Mouse (Mus musculus): ENCODE results near the gene Ubl7.
"Not testable (repeated sequence)": the region's sequence is repeated elsewhere in the genome, so short reads cannot be mapped to it uniquely, and the experiment has no call there.

Gene Ubl7

DNA sequence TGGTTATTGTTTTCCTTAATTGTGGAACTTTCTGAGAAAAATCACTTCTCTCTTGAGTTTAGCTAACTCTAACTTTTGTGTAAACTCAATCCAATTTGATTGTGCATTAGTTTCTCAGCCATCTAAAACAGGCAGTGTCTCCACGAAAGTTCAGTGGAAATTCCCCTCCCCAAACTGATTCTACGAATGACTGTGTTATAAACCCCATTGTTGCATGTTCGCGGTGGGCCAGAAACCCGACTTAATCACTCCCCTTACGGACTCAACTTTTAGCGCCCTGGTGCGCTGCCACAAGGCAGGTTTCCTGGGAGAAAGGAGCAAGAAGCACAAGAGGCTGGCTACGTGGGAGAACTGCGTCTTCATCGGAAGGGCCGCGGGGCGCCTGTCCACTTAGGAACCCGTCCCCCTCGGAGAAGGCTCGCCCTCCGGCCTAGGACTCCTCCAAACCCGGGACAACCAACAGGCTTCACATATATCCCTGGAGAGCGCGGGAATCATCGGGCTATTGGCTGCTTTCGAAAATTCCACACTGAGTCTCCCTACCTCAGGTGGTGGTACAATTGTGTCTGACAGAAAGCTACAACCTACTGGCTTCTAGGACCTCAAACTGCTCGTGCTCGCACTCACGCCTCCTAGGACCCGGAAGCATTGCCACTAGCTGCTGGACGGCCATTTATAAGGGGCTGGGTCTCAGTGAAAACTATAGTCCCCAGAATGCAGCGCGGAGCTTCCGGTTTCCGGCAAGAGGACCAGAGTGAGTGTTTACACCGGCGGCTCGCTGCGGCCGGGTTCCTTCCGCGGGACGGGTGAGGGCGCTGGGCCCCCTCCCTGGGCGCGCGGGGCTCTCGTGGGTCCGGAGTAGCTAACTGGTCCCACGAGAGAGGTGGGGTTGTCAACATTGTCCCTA lies at the start of gene Ubl7:
Ubl7 (plus strand) TSS at position 726 of the 907 bp plus-strand sequence.
- DNase-seq (ENCODE audit: low spot score in 2 of 2) = peak; percentile 85 to 92

- no peak for DNase-seq (ENCODE audit: low spot score in 2 of 2)
Measured at GRCm38 (mm10) chr9:57861951-57862471, 48.8 kb upstream of the Ubl7 start.

GRCm38 (mm10) chr9:57864336-57864735 lies 46.4 kb upstream of the Ubl7 start:
- DNase-seq (ENCODE audit: low spot score in 2 of 2) = no peak

- no peak for DNase-seq (ENCODE audit: low spot score in 2 of 2)
Measured at GRCm38 (mm10) chr9:57866530-57866929, 44.2 kb upstream of the Ubl7 start.

DNA sequence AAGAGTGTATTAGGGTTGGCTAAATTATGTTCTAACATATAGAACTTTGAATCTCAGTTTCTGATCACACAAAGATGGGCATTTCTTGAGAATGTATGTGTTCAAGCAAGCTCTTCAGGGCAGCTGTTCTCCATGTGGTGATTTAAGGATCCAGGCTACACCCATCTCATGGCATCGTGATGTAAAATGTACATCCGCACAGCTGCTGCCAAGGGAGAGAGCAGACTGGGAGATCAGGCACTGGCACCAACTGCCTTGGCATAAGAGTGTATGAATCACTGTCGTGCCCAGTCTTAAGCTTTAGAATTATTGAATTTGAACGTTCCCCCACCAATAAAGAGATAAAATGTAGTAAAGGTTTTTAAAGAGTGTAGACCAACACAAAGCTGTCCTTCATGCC lies 43.5 kb upstream of the Ubl7 start:
- no peak for DNase-seq (ENCODE audit: low spot score in 2 of 2)

GRCm38 (mm10) chr9:57867880-57868279 lies 42.9 kb upstream of the Ubl7 start:
- no peak for DNase-seq (ENCODE audit: low spot score in 2 of 2)

DNA sequence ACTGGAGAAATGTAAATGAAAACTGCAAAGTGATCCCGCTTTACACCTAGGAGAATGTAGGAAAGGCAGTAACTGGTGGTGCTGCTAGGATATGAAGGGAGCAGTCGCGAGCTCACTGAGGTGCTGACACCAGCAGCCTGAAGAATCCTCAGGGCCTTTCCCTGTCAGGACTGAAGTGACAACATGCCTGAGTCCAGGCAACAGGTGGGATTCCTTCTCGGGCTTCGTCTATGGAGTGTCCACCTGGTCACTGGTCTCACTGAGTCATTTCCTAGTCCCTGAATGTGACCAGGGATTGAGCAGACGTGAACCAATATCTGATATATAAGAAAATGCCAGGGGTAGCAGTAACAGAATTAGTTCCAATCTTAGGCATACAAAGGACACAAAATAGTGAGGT lies 42.0 kb upstream of the Ubl7 start:
- no peak for DNase-seq (ENCODE audit: low spot score in 2 of 2)

- no peak for DNase-seq (ENCODE audit: low spot score in 2 of 2)
Measured at GRCm38 (mm10) chr9:57870273-57870816, 40.4 kb upstream of the Ubl7 start.

DNA sequence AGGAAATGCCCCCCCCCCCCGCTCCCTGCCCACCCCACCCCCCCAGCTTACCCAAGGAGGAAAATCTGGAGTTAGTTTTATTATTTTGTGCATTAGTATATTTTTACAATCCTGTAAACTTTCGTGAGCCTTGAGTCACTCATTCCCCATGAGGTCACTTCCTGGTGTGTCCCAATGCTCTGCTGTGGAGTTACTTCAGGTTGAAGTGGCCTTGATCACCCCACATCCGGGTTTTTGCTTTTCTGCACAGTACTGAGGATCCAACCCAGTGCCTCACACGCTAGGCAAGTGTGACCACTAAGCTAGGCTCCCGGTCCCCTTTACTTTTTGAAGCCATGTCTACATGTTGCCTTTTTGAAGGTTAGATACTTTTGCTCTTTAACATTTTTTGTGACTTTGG lies 36.6 kb upstream of the Ubl7 start:
- DNase-seq (ENCODE audit: low spot score in 2 of 2) = no peak

DNA sequence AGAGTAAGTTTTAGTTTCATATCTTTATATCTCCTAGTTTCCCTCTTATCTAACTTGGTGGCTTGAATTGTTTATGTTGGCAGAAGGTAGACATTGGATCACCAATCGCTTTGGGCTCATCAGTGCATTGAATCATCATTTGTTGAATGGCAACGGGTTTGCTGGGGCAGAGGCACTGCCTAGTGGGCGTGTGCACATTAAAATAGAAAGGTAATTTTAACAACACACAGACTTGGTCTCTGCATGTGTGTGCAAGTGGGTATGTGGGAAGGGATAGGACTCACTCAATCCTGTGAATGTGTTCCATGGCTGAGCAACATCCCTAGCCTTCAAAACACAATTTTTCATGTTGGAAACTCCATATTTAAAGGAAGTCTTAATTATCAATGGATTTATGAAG lies 35.8 kb upstream of the Ubl7 start:
- DNase-seq (ENCODE audit: low spot score in 2 of 2) = no peak

DNA sequence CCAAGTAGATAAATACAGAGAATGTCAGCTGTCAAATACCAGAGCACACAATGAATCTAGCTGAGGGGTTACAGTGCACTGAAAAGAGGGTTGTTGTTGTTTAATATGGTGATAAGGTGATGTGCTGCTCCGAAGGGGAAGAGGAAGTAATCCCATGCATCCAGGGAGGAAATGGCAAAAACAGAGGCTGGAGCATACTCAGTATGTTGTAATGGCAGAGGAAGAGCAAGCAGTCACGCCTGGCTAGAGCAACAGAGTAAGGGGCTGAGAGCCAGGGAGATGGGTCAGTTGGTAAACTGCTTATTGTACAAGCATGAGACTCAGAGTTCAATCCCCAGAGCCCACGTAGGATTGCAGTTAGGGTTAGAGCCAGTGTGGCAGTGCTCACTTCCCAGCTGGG lies 31.6 kb upstream of the Ubl7 start:
- DNase-seq (ENCODE audit: low spot score in 2 of 2) = no peak

DNA sequence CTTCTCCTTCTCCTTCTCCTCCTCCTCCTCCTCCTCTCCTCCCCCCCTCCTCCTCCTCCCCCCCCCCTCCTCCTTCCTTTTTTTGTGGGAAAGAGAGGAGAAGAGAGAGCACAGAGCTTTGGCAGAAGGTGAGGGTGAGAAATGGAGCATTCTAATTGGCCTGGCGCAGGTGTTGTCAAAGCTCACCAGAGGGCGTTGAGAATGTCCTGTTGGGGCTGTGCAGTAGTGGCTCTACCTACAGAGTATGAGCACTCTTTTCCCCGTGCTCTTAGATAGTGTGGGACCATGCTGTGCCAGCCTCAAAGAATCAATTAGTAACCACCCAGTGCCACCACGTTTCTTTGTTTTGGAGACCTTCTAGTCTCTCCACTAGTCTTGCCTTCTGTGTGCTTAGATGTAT lies 30.5 kb upstream of the Ubl7 start:
- no peak for DNase-seq (ENCODE audit: low spot score in 2 of 2)

- not testable (repeated sequence) for DNase-seq (ENCODE audit: low spot score in 2 of 2)
Measured at GRCm38 (mm10) chr9:57881781-57882180, 29.0 kb upstream of the Ubl7 start.

GRCm38 (mm10) chr9:57883413-57883812 lies 27.4 kb upstream of the Ubl7 start:
- no peak for DNase-seq (ENCODE audit: low spot score in 2 of 2)

GRCm38 (mm10) chr9:57888119-57888518 lies 22.7 kb upstream of the Ubl7 start:
- no peak for DNase-seq (ENCODE audit: low spot score in 2 of 2)

DNA sequence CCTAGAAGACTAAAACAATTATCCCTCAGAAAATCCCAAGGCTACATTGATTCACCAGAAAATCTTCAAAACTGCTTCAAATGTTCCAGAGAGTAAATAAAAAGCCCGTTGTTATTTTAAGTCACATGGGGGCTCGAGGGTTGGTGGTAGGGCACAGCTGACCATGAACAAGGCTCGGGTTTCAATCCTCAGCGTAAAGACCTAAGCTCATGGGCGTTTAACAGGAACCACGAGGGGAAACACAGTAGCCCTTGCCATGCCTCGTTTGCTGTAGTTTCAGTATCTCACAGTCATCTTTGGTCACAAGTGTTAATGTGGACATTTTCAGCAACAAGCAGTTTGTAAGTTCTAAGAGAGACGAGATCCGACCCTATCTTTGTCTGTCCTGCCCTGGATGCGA lies 10.3 kb upstream of the Ubl7 start:
- no peak for DNase-seq (ENCODE audit: low spot score in 2 of 2)

DNA sequence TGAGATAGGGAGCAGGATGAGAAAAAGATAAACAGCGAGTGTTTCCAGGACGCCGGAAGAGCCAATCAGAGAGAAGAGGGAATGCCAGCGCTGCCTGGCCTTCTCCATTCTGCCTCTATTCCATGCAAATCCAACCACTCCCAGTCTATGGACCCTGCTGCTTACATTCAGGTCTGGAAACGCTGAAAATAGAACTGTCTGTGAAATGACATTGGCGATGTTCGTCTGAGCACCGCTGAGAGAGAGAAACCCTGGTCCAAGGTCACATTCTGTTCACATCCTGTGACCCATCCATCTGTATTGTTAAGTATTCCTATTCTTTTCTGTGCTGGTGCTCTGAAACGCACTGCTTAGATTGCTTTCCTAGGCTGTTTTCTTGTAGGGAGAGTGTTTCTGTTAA lies 9.6 kb upstream of the Ubl7 start:
- DNase-seq (ENCODE audit: low spot score in 2 of 2) = no peak

DNA sequence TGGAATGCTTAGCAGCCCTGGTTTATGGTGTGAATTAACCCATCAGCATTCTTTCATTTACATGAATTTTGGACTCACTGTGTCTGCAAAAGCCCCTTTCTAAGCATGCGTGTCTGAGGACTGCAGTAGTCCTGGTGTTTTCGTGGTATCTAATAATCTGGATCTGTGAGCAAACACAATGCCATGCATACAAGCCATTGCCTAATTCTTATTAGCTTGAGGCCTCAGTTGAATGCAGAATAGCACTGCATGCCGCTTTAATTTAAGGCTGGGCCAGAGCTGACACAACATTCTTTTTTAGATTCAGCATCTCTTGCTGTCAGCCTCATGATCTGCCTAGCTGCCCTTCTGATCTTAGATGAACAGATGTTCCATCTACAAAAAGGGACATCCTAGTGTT lies 9.2 kb upstream of the Ubl7 start:
- no peak for DNase-seq (ENCODE audit: low spot score in 2 of 2)

DNA sequence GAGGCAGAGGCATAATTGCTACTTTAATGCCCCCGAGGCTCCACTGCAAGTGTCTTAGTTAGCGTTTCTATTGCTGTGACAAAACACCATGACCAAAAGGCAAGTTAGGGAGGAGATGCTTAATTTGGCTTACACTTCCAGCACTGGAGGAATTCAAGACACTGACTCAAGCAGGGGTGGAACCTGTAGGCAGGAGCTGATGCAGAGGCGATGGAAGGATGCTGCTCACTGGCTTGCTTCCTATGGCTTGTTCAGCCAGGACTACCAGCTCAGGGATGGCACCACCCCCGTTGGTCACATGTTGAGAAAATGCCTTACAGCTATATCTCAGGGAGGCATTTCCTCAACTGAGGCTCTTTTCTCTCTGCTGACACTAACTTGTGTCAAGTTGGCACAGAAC lies 8.6 kb upstream of the Ubl7 start:
- DNase-seq (ENCODE audit: low spot score in 2 of 2) = no peak

- no peak for DNase-seq (ENCODE audit: low spot score in 2 of 2)
Measured at GRCm38 (mm10) chr9:57903589-57904249, 7.1 kb upstream of the Ubl7 start.

DNA sequence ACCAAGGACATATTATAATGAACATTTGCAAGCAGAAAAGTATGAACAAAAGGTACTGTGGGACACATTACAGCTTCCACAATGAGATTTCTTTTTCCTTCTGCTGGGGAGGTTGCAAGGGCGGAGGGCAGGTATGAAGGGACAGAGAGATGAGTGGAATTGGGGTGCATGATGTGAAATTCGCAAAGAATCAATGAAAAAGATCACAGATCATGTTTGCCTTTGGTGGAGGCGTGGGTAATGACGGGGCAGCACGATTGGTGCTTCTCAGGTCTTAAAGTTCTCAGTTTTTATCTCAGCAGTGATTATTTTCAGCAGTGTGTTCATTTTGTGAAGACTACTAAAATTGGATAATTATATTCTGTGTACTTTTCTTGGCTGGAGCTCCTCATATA lies 6.5 kb upstream of the Ubl7 start:
- no peak for DNase-seq (ENCODE audit: low spot score in 2 of 2)

- DNase-seq (ENCODE audit: low spot score in 2 of 2) = no peak
Measured at GRCm38 (mm10) chr9:57907206-57907605, 3.6 kb upstream of the Ubl7 start.

- DNase-seq (ENCODE audit: low spot score in 2 of 2) = no peak
Measured at GRCm38 (mm10) chr9:57912571-57912970, 1.8 kb downstream of the Ubl7 start.
